Mouse (Mus musculus): ENCODE results near the gene Mvb12b. TPM values are rescaled to one million over a fixed set of nuclear protein-coding genes. Genes with fewer than 3 reads are reported as not detected.

Gene Mvb12b
- polyA plus RNA-seq, 1 experiment from 2014 or later = 55.6 TPM

- Histone ChIP-seq H3K4me2 (replicated peaks) (no peak overlapping the region), H3K9me3 (peaks cover 14% of the 10 kb centered on the region), H3K27ac (replicated peaks) (no peak overlapping the region), H3K36me3 (no peaks in the 10 kb centered on the region), H3K9ac (replicated peaks) (no peak overlapping the region), H3K27me3 (peaks cover 20% of the 10 kb centered on the region), H3K4me3 (no peak overlapping the region), H3K4me1 (peaks cover 11% of the 10 kb centered on the region)
- WGBS = 78% methylated on average over 3 of the region's 3 CpGs
- no peak for ATAC-seq (ENCODE audit: low FRiP score, low read depth)
Measured at GRCm38 (mm10) chr2:33693931-33694330, 193.8 kb downstream of the Mvb12b start.

DNA sequence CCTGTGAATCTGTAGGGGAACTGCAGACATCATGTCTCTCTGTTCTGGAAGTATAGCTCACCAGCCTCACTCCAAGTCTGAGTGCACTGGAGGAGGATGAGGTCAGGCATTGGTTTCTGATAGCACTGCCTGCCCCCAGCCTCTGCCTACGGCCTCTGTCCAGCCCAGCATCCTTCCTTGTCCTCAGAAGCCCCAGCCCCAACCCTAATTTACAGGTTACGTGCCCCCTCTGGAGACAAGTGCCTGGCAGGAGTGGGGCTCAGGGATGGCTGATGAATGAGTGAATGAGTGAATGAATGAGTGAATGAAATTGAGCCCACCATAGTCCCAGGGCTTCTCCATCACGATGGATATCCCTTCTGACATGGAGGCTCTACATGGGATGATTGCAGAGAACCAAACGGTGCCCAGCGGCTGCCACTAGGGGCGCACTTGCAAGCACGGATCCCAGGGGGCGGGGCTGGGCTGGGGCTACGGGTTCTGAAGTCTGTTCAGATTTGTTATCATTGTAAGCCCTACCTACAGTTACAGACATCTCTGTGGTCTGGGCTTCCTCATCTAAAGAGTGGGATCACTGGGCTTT lies 197.8 kb downstream of the Mvb12b start:
- no peaks in the 10 kb centered on the region for H3K36me3 ChIP-seq
- 28% methylated on average over 9 of the region's 9 CpGs for WGBS
- peaks cover 4% of the 10 kb centered on the region for H3K9me3 ChIP-seq
- H3K9ac ChIP-seq (replicated peaks) = no peak overlapping the region
- H3K27ac ChIP-seq (replicated peaks) = peak overlapping the region; percentile 75
- no peak overlapping the region for H3K4me3 ChIP-seq
- peaks cover 17% of the 10 kb centered on the region for H3K4me1 ChIP-seq
- no peak overlapping the region for H3K4me2 ChIP-seq (replicated peaks)
- no peak for ATAC-seq (ENCODE audit: low FRiP score, low read depth)
- H3K27me3 ChIP-seq = peaks cover 28% of the 10 kb centered on the region

DNA sequence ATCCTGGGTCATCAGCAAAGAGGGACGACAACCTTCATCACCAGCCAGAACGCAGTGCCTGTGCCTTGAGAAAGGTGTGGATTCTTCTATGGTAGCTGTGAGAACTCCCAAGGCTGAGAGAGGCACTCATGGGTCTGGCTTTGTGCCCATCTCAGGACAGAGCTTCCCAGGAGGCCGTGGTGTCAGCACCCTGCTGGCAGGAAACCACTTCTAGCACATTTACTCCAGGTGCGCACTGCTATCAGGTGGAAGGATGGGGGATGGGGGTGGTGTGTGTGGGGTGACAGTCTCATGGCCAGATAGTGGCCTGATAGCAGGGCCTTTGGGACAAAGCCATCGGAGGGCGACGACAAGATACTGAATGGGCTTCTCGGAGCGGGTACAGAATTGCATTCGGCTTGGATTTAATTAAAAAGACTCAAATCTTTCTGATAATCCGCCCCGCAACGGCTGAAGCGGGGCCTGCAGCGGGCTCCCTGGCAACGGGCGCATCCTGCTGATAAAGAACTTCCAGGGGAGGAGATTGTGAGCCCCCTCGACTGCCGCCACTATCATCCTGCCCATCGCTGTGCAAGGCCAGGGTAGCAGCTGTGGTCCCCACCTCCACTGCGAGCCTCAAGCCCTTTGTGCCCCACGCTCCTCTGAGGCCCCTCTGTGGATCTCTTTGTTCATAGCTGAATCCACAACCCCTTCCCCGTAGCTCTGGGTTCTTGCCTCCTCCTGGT lies 198.4 kb downstream of the Mvb12b start:
- Histone ChIP-seq H3K4me3 (no peak overlapping the region), H3K36me3 (no peaks in the 10 kb centered on the region), H3K9ac (replicated peaks) (no peak overlapping the region), H3K27ac (replicated peaks) (peak overlapping the region; percentile 75), H3K9me3 (peaks cover 4% of the 10 kb centered on the region), H3K4me1 (peaks cover 18% of the 10 kb centered on the region), H3K4me2 (replicated peaks) (peak overlapping the region; percentile 18; the same call in 1 of the 2 replicates), H3K27me3 (peaks cover 30% of the 10 kb centered on the region)
- peak; percentile 66 for ATAC-seq (ENCODE audit: low FRiP score, low read depth)
- WGBS = 23% methylated on average over 23 of the region's 23 CpGs

DNA sequence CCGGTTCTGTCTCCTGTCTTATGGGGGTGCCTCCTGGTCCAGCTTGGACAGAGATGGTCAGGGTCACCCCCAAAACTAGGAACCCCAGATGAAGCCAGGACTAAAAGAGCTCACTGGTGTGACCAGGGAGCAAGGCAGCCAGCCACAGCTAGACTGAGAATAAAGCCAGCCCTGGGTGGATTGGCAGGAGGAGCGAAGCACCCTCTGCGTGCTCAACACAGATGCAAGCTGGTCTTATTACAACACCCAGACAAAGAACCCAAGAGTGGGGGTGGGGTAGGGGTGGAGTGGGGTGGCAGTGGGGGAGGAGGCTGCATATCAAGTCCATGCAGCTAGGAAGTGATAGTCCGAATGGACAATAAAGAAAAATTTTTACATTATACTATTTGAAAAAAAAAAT lies 204.2 kb downstream of the Mvb12b start:
- Histone ChIP-seq H3K9me3 (peaks cover 4% of the 10 kb centered on the region), H3K9ac (replicated peaks) (0 out of 2 replicates have a peak overlapping the region, but pooled peaks have one; percentile 15), H3K4me3 (no peak overlapping the region), H3K36me3 (no peaks in the 10 kb centered on the region), H3K27ac (replicated peaks) (peak overlapping the region; percentile 49; the same call in 1 of the 2 replicates), H3K4me1 (peaks cover 15% of the 10 kb centered on the region), H3K4me2 (replicated peaks) (no peak overlapping the region), H3K27me3 (peaks cover 44% of the 10 kb centered on the region)
- 55% methylated on average over 4 of the region's 4 CpGs for WGBS
- 0 out of 2 replicates have a peak, but pooled peaks have one; percentile 23 for ATAC-seq (ENCODE audit: low FRiP score, low read depth)

DNA sequence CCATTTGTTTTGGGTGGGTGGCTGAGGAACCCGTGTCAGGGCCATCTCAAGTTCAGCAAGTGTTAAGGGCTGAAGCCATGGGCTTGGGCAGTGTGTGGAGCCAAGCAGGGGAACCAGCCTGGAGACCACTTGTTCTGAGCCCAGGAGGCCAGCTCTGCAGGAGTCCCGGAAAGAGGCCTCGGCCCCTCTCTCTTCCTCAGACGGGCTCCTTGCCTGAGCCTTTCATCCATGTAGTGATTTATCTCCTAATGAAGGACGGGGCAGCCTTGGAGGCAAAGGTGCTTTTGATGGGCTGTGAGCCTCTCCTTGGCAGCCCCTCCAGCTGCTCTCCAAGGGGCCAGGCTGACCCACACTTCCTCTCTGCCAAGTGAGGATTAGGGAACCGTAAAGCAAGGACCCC lies 204.7 kb downstream of the Mvb12b start:
- Histone ChIP-seq H3K4me3 (no peak overlapping the region), H3K4me2 (replicated peaks) (no peak overlapping the region), H3K27me3 (peaks cover 41% of the 10 kb centered on the region), H3K27ac (replicated peaks) (peak overlapping the region; percentile 49; the same call in 1 of the 2 replicates), H3K9ac (replicated peaks) (0 out of 2 replicates have a peak overlapping the region, but pooled peaks have one; percentile 15), H3K36me3 (no peaks in the 10 kb centered on the region), H3K4me1 (peaks cover 12% of the 10 kb centered on the region), H3K9me3 (peaks cover 4% of the 10 kb centered on the region)
- ATAC-seq (ENCODE audit: low FRiP score, low read depth) = no peak
- WGBS = 42% methylated on average over 6 of the region's 6 CpGs

GRCm38 (mm10) chr2:33682219-33682618 lies 205.5 kb downstream of the Mvb12b start:
- peaks cover 12% of the 10 kb centered on the region for H3K4me1 ChIP-seq
- H3K9ac ChIP-seq (replicated peaks) = no peak overlapping the region
- no peak overlapping the region for H3K4me2 ChIP-seq (replicated peaks)
- no peaks in the 10 kb centered on the region for H3K36me3 ChIP-seq
- peaks cover 48% of the 10 kb centered on the region for H3K27me3 ChIP-seq
- H3K4me3 ChIP-seq = no peak overlapping the region
- peaks cover 1% of the 10 kb centered on the region for H3K9me3 ChIP-seq
- WGBS = 18% methylated on average over 4 of the region's 4 CpGs
- no peak overlapping the region for H3K27ac ChIP-seq (replicated peaks)
- ATAC-seq (ENCODE audit: low FRiP score, low read depth) = no peak

Other genes with a start within 250 kb of the Mvb12b start
- 2.3 and 2.8 TPM in 2 replicates for gene Lmx1b, start 247.4 kb downstream of the Mvb12b start, polyA plus RNA-seq (2016; fragmentation: Nextera tagmentation; extraction: Ambion mirVana)